Mouse (Mus musculus) lung, postnatal 4 days (tissue): ENCODE measurements around the gene Osgep.
"Not testable (repeated sequence)": the region's sequence is repeated elsewhere in the genome, so short reads cannot be mapped to it uniquely, and the experiment has no call there.

Experiments used
- DNase-seq, 2 experiments: peaks; one replicate each; pipeline ENCODE4 v3.0.0; 2021

Osgep gene

GRCm38 (mm10) chr14:50875591-50876230 lies 49.0 kb downstream of the Osgep start:
- DNase-seq, result no peak

DNA sequence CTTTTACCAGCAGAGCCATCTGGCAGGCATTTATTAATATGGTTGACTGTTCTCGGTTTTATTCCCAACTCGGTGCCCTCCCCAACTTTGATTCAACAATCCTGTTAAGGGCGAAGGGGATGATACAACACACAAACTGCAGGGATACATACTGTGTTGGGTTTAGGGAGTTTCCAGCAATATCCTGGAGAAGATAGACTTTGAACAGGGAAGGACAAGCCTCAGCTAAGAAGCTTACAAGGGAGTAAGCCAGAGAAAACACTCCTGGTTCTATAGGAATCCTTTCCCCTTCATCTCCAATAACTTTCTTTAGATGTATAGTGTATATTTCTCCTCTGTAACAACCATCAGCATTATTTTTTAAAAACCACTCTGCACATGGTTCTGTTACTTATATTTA lies 49.5 kb downstream of the Osgep start:
- no peak for DNase-seq

- no peak for DNase-seq
Observed at GRCm38 (mm10) chr14:50871284-50871683, 53.4 kb downstream of the Osgep start.

GRCm38 (mm10) chr14:50870805-50871143 lies 53.9 kb downstream of the Osgep start:
- peak; percentile 39 to 52 for DNase-seq

GRCm38 (mm10) chr14:50869889-50870804 lies 54.5 kb downstream of the Osgep start, which contains the start of gene Tep1:
Gene Tep1 (minus strand): TSS chr14:50870560.
- DNase-seq, result peak; percentile 83 to 84

DNA sequence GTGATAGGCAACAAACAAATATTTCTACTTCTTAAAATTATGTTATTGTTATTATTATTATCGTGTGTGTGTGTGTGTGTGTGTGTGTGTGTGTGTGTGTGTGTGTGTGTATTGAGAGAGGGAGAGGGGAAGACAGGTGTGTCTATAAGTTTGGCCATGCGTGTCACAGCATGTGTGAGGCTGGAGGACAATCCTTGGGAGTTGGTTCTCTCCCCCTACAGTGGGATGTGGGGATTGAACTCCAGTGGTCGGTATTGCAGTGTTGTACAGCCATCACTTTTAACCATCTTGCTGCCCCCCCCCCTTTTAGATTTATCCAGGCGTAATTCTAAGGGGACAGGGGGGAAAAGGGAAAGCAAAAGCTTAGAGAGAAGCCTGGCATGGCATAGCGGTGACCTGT lies 56.0 kb downstream of the Osgep start:
- DNase-seq, result no peak

GRCm38 (mm10) chr14:50868211-50868610 lies 56.5 kb downstream of the Osgep start:
- DNase-seq, result no peak

GRCm38 (mm10) chr14:50866966-50867365 lies 57.7 kb downstream of the Osgep start:
- no peak for DNase-seq

DNA sequence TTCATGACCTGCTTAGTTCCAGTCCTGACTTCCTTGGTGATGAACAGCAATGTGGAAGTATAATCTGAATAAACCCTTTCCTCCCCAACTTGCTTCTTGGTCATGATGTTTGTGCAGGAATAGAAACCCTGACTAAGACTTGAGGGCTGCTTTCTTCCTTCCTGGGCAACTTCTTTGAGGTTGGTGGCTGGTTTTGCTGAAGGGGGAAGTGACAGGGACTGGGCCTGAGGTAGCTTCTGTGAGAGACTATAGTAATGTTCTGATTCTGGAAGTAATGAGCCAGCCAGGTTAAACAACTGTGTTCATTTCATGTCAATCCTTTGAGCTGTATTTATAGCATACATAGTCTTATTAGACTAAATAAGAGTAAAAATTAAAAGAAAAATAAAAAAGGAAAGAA lies 59.7 kb downstream of the Osgep start:
- not testable (repeated sequence) for DNase-seq

DNA sequence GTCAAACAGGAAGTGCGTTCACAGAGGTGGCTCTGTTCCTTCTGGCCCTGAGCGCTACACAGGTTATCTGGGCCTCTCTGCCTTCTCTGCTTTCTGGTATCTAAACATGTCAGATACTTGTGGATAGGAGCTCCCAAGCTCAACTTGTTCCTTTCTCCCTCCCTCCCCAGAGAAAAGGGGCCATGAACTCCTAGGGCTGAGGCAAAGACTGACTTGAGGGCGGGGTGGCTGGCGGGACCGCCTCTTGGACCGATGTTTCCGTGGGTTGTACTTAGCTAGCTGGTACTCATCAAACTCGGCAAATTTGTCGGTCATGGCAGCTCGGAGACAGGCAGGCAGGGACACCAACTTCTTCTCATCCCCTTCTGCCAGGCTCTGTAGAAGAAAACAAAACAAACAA lies 62.1 kb downstream of the Osgep start:
- DNase-seq, result no peak
